Mouse (Mus musculus): Measurements from ENCODE around the gene Foxl2.

Gene Foxl2

GRCm38 (mm10) chr9:98955103-98955715 is at the start of gene Foxl2:
Gene Foxl2, plus strand, starts transcription at chr9:98955288.
- in situ Hi-C loops (cut with MboI; ENCODE audit: low sequenced_read_pairs), result loop anchor here (25.0 kb wide), 1 partner anchor 318 kb away; no protein-coding TSS in a partner anchor

GRCm38 (mm10) chr9:98920629-98921523 is 34.2 kb upstream of the Foxl2 start:
- in situ Hi-C loops (cut with MboI; ENCODE audit: low sequenced_read_pairs), result no loop called here

GRCm38 (mm10) chr9:98923119-98923518 is 32.0 kb upstream of the Foxl2 start:
- in situ Hi-C loops (cut with MboI; ENCODE audit: low sequenced_read_pairs), result no loop called here

- in situ Hi-C loops (cut with MboI; ENCODE audit: low sequenced_read_pairs), result no loop called here
These were observed 30.9 kb upstream of the Foxl2 start for GRCm38 (mm10) chr9:98924183-98924582.

DNA sequence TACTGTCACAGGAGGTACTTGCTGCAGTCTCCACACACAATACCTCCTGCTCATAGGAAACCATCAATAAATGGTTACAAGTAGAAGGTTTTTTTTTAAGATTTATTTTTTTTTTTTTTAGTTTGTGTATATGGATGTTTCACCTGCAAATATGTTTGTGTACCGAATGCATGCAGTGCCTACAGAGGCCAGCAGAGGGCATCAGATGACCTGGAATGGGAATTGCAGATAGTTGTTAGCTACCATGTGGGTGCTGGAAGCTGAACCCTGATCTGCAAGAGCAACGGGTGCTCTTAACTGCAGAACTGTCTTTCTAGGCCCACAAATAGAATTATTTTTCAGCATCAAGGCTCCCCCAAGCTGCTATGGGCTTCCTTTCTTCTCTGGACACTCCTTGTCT is 25.6 kb upstream of the Foxl2 start:
- in situ Hi-C loops (cut with MboI; ENCODE audit: low sequenced_read_pairs), result no loop called here

- in situ Hi-C loops (cut with MboI; ENCODE audit: low sequenced_read_pairs), result no loop called here
These were observed 22.2 kb upstream of the Foxl2 start for GRCm38 (mm10) chr9:98932931-98933330.

DNA sequence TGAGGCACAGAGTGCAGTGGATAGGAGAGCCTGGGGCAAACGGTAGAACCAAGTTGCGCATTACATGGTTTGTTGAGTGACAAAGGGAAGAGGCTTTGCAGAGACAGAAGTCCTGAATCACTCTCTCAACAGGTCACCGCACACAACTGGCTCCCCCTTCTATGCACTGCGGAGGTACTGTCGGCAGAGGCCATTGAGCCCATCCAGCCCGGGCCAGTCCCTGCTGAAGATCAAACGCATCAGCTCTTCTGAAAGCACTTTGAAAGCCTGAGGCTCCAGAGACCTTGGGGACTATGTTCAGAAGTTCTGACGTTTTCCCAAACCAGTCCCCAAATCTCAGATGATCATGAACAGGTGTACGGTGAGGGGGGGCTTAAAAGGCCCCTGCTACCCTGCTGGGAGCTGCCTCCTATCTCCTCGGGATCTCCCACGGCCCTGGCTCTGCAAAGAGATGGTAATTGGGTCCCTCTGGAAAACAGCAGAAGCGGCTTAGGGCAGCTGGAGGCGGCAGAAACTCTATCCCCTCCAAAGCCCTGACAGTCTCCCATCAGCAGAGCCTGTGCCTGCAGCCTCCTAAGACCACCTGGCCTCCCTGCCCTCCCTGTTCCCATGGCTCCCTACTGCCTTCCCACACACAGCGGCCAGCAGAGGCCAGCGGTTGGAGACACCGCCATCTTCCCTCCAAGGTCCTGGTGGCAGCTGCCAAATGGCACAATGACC is 19.7 kb upstream of the Foxl2 start:
- in situ Hi-C loops (cut with MboI; ENCODE audit: low sequenced_read_pairs), result no loop called here

GRCm38 (mm10) chr9:98939290-98939689 is 15.8 kb upstream of the Foxl2 start:
- in situ Hi-C loops (cut with MboI; ENCODE audit: low sequenced_read_pairs), result no loop called here

GRCm38 (mm10) chr9:98952171-98953050 is 2.7 kb upstream of the Foxl2 start:
- in situ Hi-C loops (cut with MboI; ENCODE audit: low sequenced_read_pairs), result loop anchor here (25.0 kb wide), 1 partner anchor 315 kb away; no protein-coding TSS in a partner anchor

DNA sequence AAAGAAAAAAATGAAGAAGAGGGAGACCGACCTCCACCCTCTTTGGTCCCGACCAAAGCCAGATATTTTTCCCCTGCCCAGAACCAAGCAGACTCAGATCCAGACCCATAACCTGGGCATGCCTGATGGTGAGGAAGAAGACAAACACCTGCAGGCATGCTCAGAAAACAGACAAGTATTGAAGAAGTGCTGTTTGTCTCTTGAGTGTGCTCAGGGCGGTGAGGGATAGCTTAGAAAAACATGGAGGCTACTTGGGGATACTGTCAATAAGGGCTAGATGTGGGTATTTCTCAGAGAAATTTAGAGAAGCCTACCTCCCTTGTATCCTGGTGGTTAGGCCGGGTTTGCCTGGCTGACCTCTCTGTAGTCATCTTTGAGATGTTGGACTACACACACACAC is 1.8 kb upstream of the Foxl2 start:
- in situ Hi-C loops (cut with MboI; ENCODE audit: low sequenced_read_pairs), result loop anchor here (25.0 kb wide), 1 partner anchor 316 kb away; no protein-coding TSS in a partner anchor

DNA sequence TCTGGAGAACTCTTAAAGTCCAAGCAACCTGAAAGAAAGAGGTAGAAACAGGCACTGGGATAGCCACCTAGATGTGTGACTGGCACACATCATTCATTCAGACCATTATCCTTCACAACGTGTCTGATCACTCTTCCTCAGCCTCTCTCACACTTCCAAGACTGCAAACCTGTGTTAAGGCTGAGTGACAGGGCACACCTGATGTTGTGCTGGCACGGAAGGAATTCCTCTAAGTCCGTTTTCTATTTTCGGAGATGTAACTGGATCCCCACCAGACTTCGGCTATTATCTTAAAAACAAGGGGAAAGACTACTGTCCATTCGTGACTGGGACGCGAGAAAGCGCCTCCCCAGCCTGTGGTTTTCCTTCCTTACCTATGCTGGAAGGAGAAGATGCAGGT is 1.3 kb upstream of the Foxl2 start:
- in situ Hi-C loops (cut with MboI; ENCODE audit: low sequenced_read_pairs), result loop anchor here (25.0 kb wide), 1 partner anchor 317 kb away; no protein-coding TSS in a partner anchor

DNA sequence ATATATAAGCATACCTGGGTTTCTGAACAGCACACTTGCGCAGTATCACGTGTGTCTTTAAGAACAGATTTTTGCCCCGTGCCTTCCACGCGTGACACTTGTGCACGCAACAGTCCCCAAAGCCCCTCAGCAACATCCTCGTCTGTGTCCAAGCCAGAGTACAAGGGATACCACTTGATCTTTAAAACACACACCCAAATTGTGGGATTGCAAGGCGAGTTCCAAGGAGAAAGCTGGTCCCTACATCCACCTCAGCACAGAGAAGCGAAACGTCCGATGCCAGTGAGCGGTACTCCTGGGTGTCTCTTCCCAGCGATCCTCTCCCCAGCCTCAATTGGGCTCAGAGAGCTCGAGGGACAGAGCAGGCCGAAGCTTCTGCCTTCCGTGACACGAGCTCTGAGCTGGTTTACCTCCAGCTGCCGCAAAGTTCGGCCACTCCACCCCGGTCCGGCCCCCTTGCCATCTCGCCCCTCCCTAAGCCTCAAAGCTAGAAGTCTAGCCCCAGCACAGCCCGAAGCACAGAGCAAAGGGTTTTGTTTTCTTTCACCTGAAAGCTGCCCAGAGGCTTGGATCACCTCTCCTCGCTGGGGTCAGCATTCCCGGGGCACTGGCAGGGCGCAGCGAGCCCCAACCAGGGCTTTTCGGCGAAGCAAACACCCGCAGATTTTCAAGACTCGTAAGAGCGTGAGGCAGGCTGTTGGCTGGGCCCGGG is 541 bp upstream of the Foxl2 start:
- in situ Hi-C loops (cut with MboI; ENCODE audit: low sequenced_read_pairs), result loop anchor here (25.0 kb wide), 1 partner anchor 317 kb away; no protein-coding TSS in a partner anchor

GRCm38 (mm10) chr9:98955716-98956224 is 682 bp downstream of the Foxl2 start:
- in situ Hi-C loops (cut with MboI; ENCODE audit: low sequenced_read_pairs), result loop anchor here (25.0 kb wide), 1 partner anchor 318 kb away; no protein-coding TSS in a partner anchor

GRCm38 (mm10) chr9:98956591-98957381 is 1.7 kb downstream of the Foxl2 start:
- in situ Hi-C loops (cut with MboI; ENCODE audit: low sequenced_read_pairs), result loop anchor here (25.0 kb wide), 1 partner anchor 319 kb away; no protein-coding TSS in a partner anchor

GRCm38 (mm10) chr9:98957751-98958351 is 2.8 kb downstream of the Foxl2 start:
- in situ Hi-C loops (cut with MboI; ENCODE audit: low sequenced_read_pairs), result loop anchor here (25.0 kb wide), 1 partner anchor 321 kb away; no protein-coding TSS in a partner anchor

- in situ Hi-C loops (cut with MboI; ENCODE audit: low sequenced_read_pairs), result loop anchor here (25.0 kb wide), 1 partner anchor 321 kb away; no protein-coding TSS in a partner anchor
These were observed 3.5 kb downstream of the Foxl2 start for GRCm38 (mm10) chr9:98958628-98959027.

DNA sequence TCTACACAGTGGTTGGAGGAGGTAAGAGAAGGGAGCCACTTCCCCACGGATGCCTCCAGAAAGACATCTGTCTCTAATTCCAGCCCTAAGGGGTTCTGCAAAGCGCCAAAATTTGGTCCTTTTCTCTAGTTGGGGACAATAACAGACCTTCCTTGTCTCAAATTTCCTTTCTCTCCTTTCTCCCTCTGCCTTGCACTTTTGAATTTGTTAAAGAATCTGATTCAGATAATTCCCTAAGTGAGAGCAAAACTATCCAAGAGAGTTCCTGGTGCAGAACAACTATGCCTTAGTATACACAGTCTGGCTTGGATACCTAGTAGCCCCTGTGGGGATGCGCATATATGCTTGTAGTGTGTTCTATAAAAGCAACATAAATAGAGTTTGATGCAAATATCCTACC is 4.8 kb downstream of the Foxl2 start:
- in situ Hi-C loops (cut with MboI; ENCODE audit: low sequenced_read_pairs), result loop anchor here (25.0 kb wide), 1 partner anchor 323 kb away; no protein-coding TSS in a partner anchor

GRCm38 (mm10) chr9:98960348-98960747 is 5.3 kb downstream of the Foxl2 start:
- in situ Hi-C loops (cut with MboI; ENCODE audit: low sequenced_read_pairs), result loop anchor here (25.0 kb wide), 1 partner anchor 323 kb away; no protein-coding TSS in a partner anchor

Measured in CH12F3 (cell line).